Mouse (Mus musculus): ENCODE measurements at regions not wholly inside any gene's neighbourhood (a gene's known extent, or its start where the extent isn't known, plus 50 kb on each side); places are given as distances from the start of the nearest gene placed in this dataset.

GRCm38 (mm10) chr12:25711186-25711585, 614.2 kb upstream of the Id2 start:
- Histone ChIP-seq H3K4me1 (no peaks in the 10 kb centered on the region), H3K9me3 (no peaks in the 10 kb centered on the region), H3K4me3 (no peak overlapping the region), H3K36me3 (no peaks in the 10 kb centered on the region), H3K27ac (replicated peaks) (no peak overlapping the region), H3K4me2 (replicated peaks) (no peak overlapping the region), H3K27me3 (no peaks in the 10 kb centered on the region), H3K9ac (replicated peaks) (no peak overlapping the region)
- 96% methylated on average over 1 of the region's 1 CpGs for WGBS
- ATAC-seq (replicated peaks), result no peak

- no peaks in the 10 kb centered on the region for H3K36me3 ChIP-seq
- peaks cover 13% of the 10 kb centered on the region for H3K4me1 ChIP-seq
- H3K4me2 ChIP-seq (replicated peaks), result peak overlapping the region; percentile 40
- peak overlapping the region; percentile 36; the same call in 1 of the 2 replicates for H3K27ac ChIP-seq (replicated peaks)
- H3K27me3 ChIP-seq, result no peaks in the 10 kb centered on the region
- no peak overlapping the region for H3K9ac ChIP-seq (replicated peaks)
- no peaks in the 10 kb centered on the region for H3K9me3 ChIP-seq
- ATAC-seq (replicated peaks), result no peak
- 5% methylated on average over 6 of the region's 6 CpGs for WGBS
- peak overlapping the region; percentile 17 for H3K4me3 ChIP-seq
These were observed 606.1 kb upstream of the Id2 start for GRCm38 (mm10) chr12:25703023-25703400.

- Histone ChIP-seq H3K27ac (replicated peaks) (peak overlapping the region; percentile 36; the same call in 1 of the 2 replicates), H3K9ac (replicated peaks) (0 out of 2 replicates have a peak overlapping the region, but pooled peaks have one; percentile 20), H3K4me3 (peak overlapping the region; percentile 17), H3K27me3 (no peaks in the 10 kb centered on the region), H3K4me2 (replicated peaks) (peak overlapping the region; percentile 40), H3K9me3 (no peaks in the 10 kb centered on the region), H3K4me1 (peaks cover 13% of the 10 kb centered on the region), H3K36me3 (no peaks in the 10 kb centered on the region)
- peak; percentile 64 for ATAC-seq (replicated peaks)
- WGBS, result 7% methylated on average over 21 of the region's 21 CpGs
These were observed 605.5 kb upstream of the Id2 start for GRCm38 (mm10) chr12:25702176-25703022.

GRCm38 (mm10) chr12:25687063-25687462, 590.1 kb upstream of the Id2 start:
- ATAC-seq (replicated peaks), result no peak
- no peak overlapping the region for H3K4me2 ChIP-seq (replicated peaks)
- no peak overlapping the region for H3K27ac ChIP-seq (replicated peaks)
- H3K9ac ChIP-seq (replicated peaks), result no peak overlapping the region
- no peaks in the 10 kb centered on the region for H3K4me1 ChIP-seq
- H3K36me3 ChIP-seq, result no peaks in the 10 kb centered on the region
- H3K27me3 ChIP-seq, result no peaks in the 10 kb centered on the region
- H3K9me3 ChIP-seq, result no peaks in the 10 kb centered on the region
- H3K4me3 ChIP-seq, result no peak overlapping the region

GRCm38 (mm10) chr12:25676631-25677030, 579.7 kb upstream of the Id2 start:
- WGBS, result 70% methylated on average over 11 of the region's 11 CpGs
- H3K9me3 ChIP-seq, result no peaks in the 10 kb centered on the region
- H3K9ac ChIP-seq (replicated peaks), result no peak overlapping the region
- no peaks in the 10 kb centered on the region for H3K36me3 ChIP-seq
- no peaks in the 10 kb centered on the region for H3K4me1 ChIP-seq
- no peak overlapping the region for H3K4me2 ChIP-seq (replicated peaks)
- H3K27me3 ChIP-seq, result no peaks in the 10 kb centered on the region
- H3K4me3 ChIP-seq, result no peak overlapping the region
- H3K27ac ChIP-seq (replicated peaks), result peak overlapping the region; percentile 40; the same call in 1 of the 2 replicates
- ATAC-seq (replicated peaks), result no peak

GRCm38 (mm10) chr12:25668336-25668735, 571.4 kb upstream of the Id2 start:
- Histone ChIP-seq H3K27ac (replicated peaks) (no peak overlapping the region), H3K4me2 (replicated peaks) (no peak overlapping the region), H3K27me3 (no peaks in the 10 kb centered on the region), H3K4me3 (no peak overlapping the region), H3K36me3 (no peaks in the 10 kb centered on the region), H3K9me3 (no peaks in the 10 kb centered on the region), H3K9ac (replicated peaks) (no peak overlapping the region), H3K4me1 (no peaks in the 10 kb centered on the region)
- ATAC-seq (replicated peaks), result no peak
- 91% methylated on average over 11 of the region's 11 CpGs for WGBS

- H3K9ac ChIP-seq (replicated peaks), result no peak overlapping the region
- ATAC-seq (replicated peaks), result no peak
- WGBS, result 91% methylated on average over 5 of the region's 5 CpGs
- no peaks in the 10 kb centered on the region for H3K4me1 ChIP-seq
- H3K4me2 ChIP-seq (replicated peaks), result no peak overlapping the region
- no peaks in the 10 kb centered on the region for H3K36me3 ChIP-seq
- no peak overlapping the region for H3K4me3 ChIP-seq
- H3K9me3 ChIP-seq, result no peaks in the 10 kb centered on the region
- H3K27me3 ChIP-seq, result no peaks in the 10 kb centered on the region
- H3K27ac ChIP-seq (replicated peaks), result no peak overlapping the region
These were observed 557.5 kb upstream of the Id2 start for GRCm38 (mm10) chr12:25654456-25654855.

- Histone ChIP-seq H3K4me2 (replicated peaks) (no peak overlapping the region), H3K4me3 (no peak overlapping the region), H3K4me1 (no peaks in the 10 kb centered on the region), H3K9me3 (no peaks in the 10 kb centered on the region), H3K27me3 (no peaks in the 10 kb centered on the region), H3K36me3 (no peaks in the 10 kb centered on the region), H3K9ac (replicated peaks) (no peak overlapping the region), H3K27ac (replicated peaks) (no peak overlapping the region)
- ATAC-seq (replicated peaks), result no peak
- WGBS, result 84% methylated on average over 3 of the region's 3 CpGs
These were observed 553.3 kb upstream of the Id2 start for GRCm38 (mm10) chr12:25650237-25650636.

GRCm38 (mm10) chr12:25628081-25628480, 531.1 kb upstream of the Id2 start:
- no peaks in the 10 kb centered on the region for H3K4me1 ChIP-seq
- no peak overlapping the region for H3K4me3 ChIP-seq
- no peak overlapping the region for H3K9ac ChIP-seq (replicated peaks)
- no peak for ATAC-seq (replicated peaks)
- no peaks in the 10 kb centered on the region for H3K9me3 ChIP-seq
- no peak overlapping the region for H3K4me2 ChIP-seq (replicated peaks)
- no peaks in the 10 kb centered on the region for H3K27me3 ChIP-seq
- no peak overlapping the region for H3K27ac ChIP-seq (replicated peaks)
- no peaks in the 10 kb centered on the region for H3K36me3 ChIP-seq

GRCm38 (mm10) chr12:25625858-25626257, 528.9 kb upstream of the Id2 start:
- no peak overlapping the region for H3K4me2 ChIP-seq (replicated peaks)
- no peak overlapping the region for H3K27ac ChIP-seq (replicated peaks)
- H3K9me3 ChIP-seq, result no peaks in the 10 kb centered on the region
- WGBS, result 29% methylated on average over 1 of the region's 1 CpGs
- no peak overlapping the region for H3K9ac ChIP-seq (replicated peaks)
- ATAC-seq (replicated peaks), result no peak
- H3K4me1 ChIP-seq, result no peaks in the 10 kb centered on the region
- H3K36me3 ChIP-seq, result no peaks in the 10 kb centered on the region
- no peak overlapping the region for H3K4me3 ChIP-seq
- no peaks in the 10 kb centered on the region for H3K27me3 ChIP-seq

- Histone ChIP-seq H3K4me1 (no peaks in the 10 kb centered on the region), H3K4me2 (replicated peaks) (no peak overlapping the region), H3K36me3 (no peaks in the 10 kb centered on the region), H3K27ac (replicated peaks) (no peak overlapping the region), H3K9ac (replicated peaks) (no peak overlapping the region), H3K9me3 (no peaks in the 10 kb centered on the region), H3K27me3 (no peaks in the 10 kb centered on the region), H3K4me3 (no peak overlapping the region)
- no peak for ATAC-seq (replicated peaks)
- 65% methylated on average over 2 of the region's 2 CpGs for WGBS
These were observed 526.5 kb upstream of the Id2 start for GRCm38 (mm10) chr12:25623449-25623848.

- H3K4me1 ChIP-seq, result no peaks in the 10 kb centered on the region
These were observed 524.2 kb upstream of the Id2 start for GRCm38 (mm10) chr12:25621142-25621541.

GRCm38 (mm10) chr12:25617521-25617920, 520.6 kb upstream of the Id2 start:
- H3K9me3 ChIP-seq, result no peaks in the 10 kb centered on the region
- 79% methylated on average over 5 of the region's 5 CpGs for WGBS

More at GRCm38 (mm10) chr12:25621142-25621541, 524.2 kb upstream of the Id2 start:
- Histone ChIP-seq H3K4me2 (replicated peaks) (no peak overlapping the region), H3K27ac (replicated peaks) (no peak overlapping the region), H3K4me3 (no peak overlapping the region), H3K36me3 (no peaks in the 10 kb centered on the region), H3K27me3 (no peaks in the 10 kb centered on the region), H3K9me3 (no peaks in the 10 kb centered on the region), H3K9ac (replicated peaks) (no peak overlapping the region)
- WGBS, result 76% methylated on average over 2 of the region's 2 CpGs
- no peak for ATAC-seq (replicated peaks)

More at GRCm38 (mm10) chr12:25617521-25617920, 520.6 kb upstream of the Id2 start:
- Histone ChIP-seq H3K4me3 (no peak overlapping the region), H3K4me2 (replicated peaks) (no peak overlapping the region), H3K36me3 (no peaks in the 10 kb centered on the region), H3K27me3 (no peaks in the 10 kb centered on the region), H3K9ac (replicated peaks) (no peak overlapping the region), H3K4me1 (no peaks in the 10 kb centered on the region), H3K27ac (replicated peaks) (no peak overlapping the region)
- no peak for ATAC-seq (replicated peaks)

All from forebrain, embryonic 15.5 days (tissue).